Mouse (Mus musculus): ENCODE measurements around the gene Dmrtc2.
"Not testable (repeated sequence)": the region's sequence is repeated elsewhere in the genome, so short reads cannot be mapped to it uniquely, and the experiment has no call there.

Dmrtc2 gene

DNA sequence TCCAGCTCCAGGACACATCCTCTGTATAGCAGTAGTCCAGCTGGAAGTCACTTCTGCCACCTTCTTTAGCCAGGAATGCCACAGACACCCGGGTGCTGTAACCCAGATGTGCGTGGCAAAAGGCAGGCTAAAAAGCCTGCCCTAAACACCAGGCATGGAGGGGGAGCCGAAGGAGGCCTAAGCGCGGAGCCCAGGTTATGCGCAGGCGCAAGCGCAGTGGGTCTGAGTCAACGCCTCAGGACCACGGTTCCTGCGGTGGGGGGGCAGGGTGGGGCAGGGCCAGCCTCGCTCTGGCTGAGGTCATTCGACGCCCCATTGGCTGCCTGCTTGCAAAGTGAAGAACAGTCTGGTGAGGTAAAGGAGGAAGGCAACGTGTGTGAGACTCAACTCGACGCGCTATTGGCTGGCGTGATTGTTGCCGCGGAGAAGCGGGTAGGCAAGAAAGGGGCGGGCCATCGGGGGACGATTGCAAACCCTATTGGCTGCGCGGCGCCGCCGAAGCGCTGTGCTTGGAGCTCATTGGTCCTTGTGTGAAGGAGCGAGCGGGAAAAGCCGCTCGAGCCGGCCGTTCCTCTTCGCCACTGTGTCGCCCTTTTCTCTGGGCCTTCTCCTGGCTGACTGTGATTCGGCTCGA is at the start of gene Dmrtc2, which contains the start of gene Lypd4:
TSS of gene Dmrtc2 (plus strand) at position 526 of the 634 bp plus-strand sequence.
TSS of gene Lypd4 (minus strand) at position 410 of the 634 bp plus-strand sequence.
- no peak for DNase-seq (ENCODE audit: low spot score in 2 of 2)

DNA sequence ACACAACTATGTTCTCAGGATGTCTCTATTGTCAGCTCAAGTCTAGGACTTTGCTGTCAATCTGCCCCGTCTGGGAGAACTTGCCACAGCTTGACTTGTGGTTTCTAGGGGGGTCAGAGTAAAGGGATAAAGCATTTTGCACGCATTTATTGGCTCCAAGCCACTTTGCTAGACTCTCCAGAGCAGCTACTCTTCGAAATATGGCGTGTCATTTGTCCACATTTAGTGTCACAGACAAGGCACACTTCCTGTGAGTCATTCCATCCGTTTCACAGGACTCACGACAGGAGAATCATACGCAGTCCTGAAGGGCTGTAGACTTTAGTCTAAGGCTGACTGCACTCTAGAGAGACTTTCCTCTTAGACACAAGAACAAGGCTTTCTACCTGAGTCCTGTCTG is 45.4 kb upstream of the Dmrtc2 start:
- no peak for DNase-seq (ENCODE audit: low spot score in 2 of 2)

DNA sequence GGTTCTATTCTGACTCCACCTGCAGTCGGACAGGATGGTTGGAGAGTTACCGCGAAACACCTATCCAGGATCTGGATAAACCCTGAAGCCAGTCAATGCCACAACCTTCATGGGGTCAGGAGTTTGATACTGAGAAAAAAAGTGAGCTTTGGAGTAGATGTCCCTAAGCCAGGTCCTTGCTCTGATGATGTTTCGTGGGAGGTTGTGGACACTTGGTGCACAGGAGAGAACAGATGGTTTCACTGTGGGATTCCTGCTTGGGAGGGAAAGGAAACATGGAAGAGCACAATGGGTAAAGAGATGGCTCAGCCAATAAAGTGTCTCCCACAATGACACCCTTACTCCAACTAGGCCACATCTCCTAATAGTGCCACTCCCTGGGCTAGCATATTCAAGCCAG is 42.7 kb upstream of the Dmrtc2 start:
- DNase-seq (ENCODE audit: low spot score in 2 of 2): no peak

DNA sequence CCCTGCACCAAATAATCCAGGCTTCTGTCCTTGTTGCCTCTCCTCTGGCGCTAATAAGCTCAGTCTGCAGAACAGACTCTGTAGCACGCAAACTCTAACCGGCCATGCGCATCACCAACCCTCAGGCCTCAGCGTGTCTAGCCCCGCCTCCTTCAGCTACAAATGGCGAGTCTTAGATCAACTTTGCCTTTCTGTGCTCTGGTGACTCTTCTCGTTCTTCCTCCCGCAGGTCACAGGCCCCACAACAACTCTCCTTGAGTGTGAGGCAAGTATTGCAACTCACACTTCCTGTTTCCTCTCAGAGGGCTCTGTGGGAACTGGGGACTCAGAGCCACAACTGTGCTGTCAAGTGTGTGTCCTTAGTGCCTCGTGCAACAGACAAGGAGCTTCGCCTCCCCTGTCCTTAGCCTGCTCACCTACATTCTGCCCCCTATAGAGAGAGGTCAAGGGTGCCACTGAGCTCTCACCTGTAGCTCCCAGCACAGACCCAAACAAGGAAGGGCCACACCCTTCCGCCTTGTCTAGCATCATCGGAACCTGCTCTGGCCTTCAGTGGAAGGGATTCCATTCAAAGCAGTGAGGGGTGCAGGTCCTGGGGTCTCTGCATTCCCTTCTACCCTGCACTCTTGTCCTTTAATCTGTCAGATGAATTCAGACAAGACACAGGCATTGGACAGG is 31.0 kb upstream of the Dmrtc2 start:
- DNase-seq (ENCODE audit: low spot score in 2 of 2): not testable (repeated sequence)

DNA sequence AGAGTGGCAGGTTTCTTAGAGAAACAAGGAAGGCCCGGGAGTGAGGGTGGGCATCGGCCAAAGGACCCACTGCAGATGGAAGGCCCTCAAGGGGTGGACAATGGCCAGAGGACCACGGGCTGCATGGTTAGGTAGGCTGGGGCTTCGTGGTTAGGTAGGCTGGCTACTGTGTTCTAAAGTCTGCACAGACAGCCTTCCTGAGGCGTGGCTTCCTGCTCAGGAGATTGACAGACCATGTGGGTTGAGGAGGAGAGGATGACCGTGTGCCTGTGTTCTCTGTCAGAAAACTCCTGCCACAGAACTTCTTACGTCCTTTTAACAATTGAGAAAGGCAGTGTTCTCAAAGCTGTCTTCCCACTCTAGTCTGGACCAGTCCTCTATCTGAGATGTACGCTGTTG is 30.4 kb upstream of the Dmrtc2 start:
- DNase-seq (ENCODE audit: low spot score in 2 of 2): no peak

DNA sequence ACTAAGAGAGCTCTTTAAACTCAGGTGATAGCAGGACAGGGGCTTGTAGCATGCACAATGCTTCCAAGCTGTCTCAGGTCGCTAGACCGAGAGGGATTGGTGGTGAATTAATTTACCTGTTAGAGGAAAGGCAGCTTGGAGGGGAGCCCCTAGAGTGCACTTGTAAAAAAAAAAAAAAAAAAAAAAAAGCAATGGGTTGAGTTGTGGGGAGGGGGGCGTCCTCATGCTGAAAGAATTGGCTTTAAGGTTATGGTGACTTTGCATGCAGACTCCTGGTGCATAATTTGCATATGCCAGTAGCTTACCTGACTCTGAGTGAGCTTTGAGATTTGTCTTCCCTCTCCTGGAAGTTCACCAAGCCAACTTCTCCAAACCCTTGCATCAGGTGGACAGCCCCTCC is 29.5 kb upstream of the Dmrtc2 start:
- no peak for DNase-seq (ENCODE audit: low spot score in 2 of 2)

DNA sequence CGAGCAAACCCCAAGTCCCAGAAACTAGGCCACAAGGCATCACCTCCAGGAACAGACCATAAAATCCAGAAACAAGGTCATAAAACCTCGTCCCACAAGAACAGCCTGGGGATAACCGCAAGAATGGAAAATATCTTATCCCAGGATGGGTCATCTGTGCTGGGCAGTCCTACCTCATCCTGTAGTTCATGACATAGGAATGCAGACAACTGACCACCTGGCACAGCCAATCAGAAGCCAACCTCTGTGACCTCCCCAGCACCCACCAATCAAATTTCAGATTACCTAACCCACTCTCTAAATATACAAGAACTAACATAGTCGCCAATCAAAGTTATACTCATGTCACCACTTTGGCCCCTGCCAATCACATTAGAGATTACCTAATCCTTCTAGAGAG is 28.8 kb upstream of the Dmrtc2 start:
- no peak for DNase-seq (ENCODE audit: low spot score in 2 of 2)

DNA sequence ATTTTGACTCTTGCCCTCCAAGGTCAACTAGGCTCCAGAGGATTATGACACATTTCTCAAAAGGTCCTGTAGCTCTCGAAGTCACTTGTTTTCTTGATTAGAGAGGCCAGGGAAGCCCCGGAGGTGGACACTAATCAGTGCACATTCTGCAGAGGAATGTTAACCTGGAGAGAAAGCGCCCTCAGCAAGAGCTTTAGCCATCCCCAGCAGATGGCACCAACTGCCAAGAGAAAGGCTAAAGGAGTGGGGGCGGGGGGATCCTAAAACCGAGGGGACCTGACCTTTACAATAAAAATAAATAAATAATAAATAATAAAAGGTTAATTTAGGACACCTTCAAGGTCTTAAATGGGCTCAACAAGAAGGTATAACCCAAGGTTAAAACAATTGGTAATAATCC is 25.7 kb upstream of the Dmrtc2 start:
- no peak for DNase-seq (ENCODE audit: low spot score in 2 of 2)

DNA sequence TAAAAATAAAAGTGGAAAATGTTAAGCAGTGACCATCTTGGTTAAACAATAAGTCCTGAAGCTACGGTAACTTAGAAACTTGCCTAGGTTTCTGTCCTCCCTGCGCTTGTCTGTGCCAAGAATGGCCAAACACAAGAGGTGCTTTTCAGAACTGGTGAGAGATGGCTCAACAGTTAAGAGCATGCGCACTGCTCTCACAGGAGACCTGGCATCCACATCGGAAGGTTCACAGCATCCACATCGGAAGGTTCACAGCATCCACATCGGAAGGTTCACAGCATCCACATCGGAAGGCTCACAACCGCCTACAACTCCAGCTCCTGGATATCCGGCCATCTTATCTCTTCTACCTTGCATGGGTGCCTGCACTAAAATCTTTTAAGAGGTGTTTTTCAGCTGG is 24.7 kb upstream of the Dmrtc2 start:
- no peak for DNase-seq (ENCODE audit: low spot score in 2 of 2)

DNA sequence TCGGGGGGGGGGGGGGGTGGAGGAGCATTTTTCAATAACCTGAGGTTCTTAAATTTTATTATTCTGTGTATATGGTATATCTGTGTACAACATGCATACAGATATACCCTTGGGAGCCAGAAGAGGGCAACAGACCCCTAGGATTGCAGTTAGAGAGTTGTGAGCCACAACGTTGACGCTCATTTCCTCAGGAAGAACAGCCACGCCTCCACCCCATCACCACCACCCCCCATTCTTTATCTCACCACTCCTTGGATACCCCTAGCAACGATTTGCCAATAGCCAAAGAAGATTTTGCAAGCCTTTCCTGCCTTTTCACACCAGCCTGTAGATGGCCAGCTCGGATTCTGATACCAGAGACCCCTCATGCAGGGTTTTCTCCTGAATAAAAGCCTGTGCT is 24.1 kb upstream of the Dmrtc2 start:
- no peak for DNase-seq (ENCODE audit: low spot score in 2 of 2)

DNA sequence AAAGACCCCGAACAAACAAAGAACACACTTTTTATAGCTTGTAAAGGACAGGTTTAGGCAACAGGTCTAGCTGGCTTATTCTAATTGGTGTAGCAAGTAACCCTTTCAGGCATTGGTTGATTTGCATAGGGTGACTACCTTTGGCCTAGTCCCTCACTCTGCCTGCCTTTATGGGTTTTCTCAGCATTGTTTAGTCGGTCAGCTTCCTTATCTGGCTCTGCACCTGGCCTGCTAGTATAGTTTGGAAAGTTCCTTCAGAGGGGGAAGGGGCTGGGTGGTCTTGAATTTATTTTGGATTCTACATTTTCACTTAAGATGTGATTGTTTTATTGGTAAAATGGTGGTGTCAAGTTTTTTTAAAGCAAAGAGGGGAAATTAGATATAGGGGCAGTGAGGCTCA is 23.3 kb upstream of the Dmrtc2 start:
- not testable (repeated sequence) for DNase-seq (ENCODE audit: low spot score in 2 of 2)

DNA sequence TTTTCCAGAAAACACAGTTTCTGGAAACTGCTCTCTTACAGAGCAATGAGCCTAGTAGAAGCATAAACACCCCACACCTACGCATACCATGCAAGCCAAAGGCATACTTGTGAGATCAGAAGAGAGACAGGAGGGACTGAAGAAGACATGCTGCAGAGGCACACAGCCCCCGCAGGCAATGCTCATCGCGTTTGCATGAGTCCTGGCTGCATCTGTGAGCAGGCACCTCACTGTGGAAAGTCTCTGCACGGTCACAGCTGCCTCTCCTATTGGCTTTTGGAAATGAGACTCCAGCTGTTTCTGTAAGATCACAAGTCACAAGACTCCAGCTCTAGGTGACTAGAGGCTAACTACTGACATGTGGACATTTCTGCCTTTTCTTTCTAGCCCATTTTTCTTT is 19.7 kb upstream of the Dmrtc2 start:
- DNase-seq (ENCODE audit: low spot score in 2 of 2): peak; percentile 68 to 77

DNA sequence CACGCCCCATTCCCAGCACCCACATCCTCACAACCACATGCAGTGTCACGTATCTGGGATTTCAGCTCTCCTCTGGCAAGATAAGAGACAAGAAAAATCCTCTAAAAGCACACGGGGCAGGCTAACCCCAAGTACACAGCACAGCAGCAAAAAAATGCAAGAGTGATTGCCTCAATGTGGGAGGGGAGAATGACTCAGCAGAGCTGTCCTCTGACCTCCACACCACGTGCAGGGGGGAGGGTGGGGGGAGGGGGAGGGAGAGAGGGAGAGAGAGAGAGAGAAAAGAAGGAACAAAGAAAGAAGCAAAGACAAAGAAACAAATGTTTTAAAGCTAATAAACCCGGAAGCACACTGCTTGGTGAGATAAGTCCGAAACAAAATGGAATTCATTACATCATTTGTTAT is 19.0 kb upstream of the Dmrtc2 start:
- no peak for DNase-seq (ENCODE audit: low spot score in 2 of 2)

DNA sequence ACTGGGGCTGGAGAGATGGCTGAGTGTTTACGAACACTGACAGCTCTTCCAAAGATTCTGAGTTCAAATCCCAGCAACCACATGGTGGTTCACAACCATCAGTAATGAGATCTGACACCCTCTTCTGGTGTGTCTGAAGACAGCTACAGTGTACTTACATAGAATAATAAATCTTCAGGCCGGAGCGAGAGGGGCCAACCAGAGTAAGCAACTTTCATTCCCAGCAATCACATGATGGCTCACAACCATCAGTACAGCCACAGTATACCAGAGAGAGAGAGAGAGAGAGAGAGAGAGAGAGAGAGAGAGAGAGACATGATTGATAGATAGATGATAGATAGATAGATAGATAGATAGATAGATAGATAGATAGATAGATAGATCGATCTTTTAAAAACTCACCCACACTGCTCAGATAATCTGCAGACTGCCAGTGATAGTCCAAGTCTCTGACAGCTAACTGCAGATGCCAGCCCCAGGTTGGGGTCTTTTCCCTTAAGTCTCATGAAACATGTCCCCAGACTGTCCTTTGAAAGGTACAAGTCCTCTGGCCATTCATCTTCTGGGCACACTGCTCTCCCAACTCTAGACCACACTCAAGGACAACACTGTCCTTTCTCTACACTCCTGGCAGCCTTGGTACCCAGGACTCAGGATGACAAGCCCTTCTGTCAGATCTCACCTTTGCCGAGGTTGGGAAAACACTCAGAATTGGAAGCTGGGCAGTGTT is 18.1 kb upstream of the Dmrtc2 start:
- no peak for DNase-seq (ENCODE audit: low spot score in 2 of 2)

DNA sequence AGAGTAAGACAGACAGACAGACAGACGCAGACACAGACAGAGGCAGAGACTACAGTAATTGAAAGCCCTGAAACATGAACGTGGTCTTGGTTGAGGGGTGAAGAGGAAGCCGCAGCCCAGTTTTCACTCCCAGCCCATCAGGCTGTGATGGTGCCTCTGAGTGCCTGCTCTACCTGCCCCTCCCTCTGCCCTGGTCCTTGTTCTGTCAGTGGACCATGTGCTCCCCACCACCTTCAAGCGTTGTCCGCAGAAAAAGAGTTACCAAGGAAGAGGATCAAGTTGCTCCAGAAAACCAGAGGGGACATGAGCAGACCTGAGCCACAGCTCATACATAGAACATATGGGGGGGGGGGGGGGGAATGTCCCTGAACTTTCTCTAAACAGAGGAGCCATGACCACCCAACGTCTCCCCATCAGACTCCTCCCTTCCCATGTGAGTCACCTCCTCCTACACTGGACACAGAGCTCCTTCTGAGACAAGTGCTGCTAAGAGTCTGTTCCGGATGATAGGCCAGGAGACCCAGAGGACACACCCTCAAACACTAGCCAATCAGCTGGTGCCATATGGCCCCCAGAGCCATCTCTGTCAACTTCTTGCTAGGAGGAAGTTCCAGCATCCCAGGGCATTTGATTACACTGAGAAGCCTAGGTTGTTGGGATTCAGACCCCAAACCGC is 17.2 kb upstream of the Dmrtc2 start:
- DNase-seq (ENCODE audit: low spot score in 2 of 2): no peak

DNA sequence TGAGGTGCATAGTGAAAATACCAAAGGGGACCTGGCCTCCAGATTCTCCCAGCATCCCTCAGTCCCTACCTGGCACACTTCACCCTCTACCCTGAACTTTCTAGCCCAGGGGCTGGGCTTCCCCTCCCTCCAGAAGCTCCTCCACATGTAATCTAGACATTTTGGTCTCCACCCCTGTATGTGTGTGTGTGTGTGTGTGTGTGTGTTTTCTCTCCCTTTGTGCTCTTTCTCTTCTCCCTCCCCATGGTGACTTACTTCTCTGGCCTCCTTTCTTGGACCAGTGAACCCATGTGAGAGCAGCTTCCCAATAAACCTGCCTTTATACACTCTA is 16.7 kb upstream of the Dmrtc2 start:
- no peak for DNase-seq (ENCODE audit: low spot score in 2 of 2)

DNA sequence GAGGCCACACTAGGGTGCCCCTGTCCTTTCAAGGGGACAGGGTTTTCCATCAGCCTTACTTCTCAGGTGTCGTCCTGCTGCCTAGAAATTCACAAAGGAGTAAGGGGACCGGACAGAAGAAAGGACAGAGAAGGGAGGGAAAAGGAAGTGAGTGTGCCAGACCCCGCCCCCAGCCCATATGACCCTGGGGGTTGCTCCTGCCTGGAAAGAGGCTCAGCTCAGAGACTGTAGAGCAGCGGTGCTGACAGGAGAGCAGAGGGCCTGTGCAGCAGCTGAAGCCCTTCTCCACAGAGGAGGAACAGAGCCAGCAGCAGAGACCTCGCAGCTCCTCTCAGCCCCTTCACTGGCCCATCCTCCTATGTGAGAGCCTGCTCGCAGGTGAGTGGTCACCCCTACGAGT is 16.2 kb upstream of the Dmrtc2 start:
- DNase-seq (ENCODE audit: low spot score in 2 of 2): no peak

DNA sequence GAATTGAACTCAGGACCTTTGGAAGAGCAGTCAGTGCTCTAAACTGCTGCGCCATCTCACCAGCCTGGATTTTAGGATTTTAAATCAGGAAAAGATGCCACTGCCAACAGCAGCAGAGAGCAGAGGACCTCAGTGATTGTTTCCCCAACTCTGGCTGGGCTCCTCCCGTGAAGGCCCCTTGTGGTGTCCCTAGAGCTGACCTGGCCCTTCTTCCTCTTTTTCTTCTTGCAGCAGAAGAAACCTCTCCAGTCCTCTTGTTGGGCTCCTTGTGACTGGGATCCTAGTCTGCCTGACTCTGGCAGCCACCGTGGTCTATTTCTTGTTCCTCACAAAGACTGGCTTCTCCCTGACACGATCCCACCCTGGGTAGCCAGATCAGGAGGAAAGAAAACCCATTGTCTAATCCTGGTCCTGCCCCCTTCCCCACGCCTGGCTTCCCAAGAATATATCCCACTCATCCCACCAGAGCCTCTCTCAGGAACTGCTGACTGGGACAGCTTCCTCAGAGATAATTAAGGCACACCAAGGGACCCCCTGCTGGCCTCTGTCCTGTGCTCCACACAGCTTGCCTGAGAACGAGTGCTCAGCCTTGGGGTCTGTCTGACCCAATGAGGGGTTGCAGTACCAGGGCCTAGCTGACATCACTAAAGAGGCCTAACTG is 13.3 kb upstream of the Dmrtc2 start:
- no peak for DNase-seq (ENCODE audit: low spot score in 2 of 2)

DNA sequence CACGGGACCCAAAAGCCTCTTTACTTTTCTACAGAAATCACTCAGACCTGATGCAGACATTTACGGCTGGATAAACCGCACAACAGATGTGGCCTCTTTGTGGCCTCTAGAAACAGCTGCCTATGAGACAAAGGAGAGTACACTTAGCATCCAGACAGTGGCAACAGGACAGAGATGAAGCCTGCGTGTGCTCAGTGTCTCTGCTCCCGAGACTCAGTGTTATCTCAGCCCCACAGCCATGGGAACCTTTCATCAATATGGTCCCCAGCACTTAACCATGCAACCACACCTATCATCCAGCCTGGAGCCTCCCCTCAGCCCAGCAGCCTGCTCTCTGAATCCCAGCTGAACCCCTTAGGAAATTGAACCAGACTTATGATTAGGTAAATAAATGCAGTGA is 10.6 kb upstream of the Dmrtc2 start:
- no peak for DNase-seq (ENCODE audit: low spot score in 2 of 2)

DNA sequence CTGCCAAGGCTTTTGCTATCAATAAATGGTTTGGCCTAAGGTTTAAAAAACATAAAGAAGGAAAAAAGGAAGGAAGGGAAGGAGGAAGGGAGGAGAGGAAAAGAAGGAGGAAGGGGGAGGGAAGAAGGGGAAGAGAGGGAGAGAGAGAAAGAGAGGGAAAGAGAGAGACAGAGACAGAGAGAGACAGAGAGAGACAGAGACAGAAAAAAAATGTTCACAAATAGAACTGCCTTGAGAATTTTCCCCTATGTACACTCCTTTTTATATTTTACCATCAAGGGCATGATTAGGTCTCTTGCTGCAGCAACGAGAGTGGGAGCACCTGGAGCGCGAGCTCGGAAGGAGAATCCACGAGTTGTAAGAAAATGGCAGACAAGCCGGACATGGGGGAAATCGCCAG is 7.9 kb upstream of the Dmrtc2 start, which contains the start of gene Gm9844:
TSS of gene Gm9844 (plus strand) at position 301 of the 400 bp plus-strand sequence.
- DNase-seq (ENCODE audit: low spot score in 2 of 2): no peak

DNA sequence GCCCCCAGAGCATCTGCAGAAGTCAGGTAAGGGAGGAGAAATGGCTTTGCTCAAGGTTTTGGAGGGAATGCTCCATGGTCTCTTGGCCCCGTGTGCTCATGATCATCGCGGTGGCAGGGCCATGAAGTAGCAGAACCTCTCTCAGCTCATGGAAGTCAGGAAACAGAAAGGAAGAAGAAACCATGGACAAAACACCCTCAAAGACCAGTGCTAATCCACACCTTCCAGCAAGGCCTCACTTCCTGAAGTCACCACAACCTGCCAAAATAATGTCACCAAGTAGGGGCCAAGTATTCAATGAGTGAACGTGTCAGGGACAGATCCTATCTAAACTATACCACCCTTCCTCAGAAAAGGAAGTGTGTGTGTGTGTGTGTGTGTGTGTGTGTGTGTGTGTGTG is 7.0 kb upstream of the Dmrtc2 start:
- no peak for DNase-seq (ENCODE audit: low spot score in 2 of 2)

DNA sequence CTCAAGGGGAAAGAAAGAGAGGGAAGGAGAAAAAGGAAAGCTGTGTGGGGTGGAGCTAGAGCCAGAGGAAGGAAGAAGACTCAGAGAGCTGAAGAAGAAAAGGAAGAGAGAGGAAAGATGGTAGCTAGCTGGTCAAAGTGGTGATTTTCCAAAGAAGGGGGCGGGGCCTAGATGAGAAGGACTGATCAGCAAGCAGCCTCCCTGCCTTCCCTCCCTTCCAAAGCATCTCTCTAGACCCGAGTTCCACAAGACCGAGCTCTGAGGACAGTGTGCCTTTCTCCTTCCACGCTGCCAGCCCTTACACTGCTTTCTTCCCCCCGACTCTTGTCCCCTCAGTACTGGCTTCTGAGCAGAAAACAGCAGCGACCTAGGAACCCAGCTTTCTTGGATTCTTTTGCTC is 5.7 kb upstream of the Dmrtc2 start:
- no peak for DNase-seq (ENCODE audit: low spot score in 2 of 2)
